Mouse (Mus musculus) G1E (cell line): ENCODE results near the gene Ercc1.

Experiments
- CTCF ChIP-seq: IDR thresholded peaks from 2 replicates; pipeline ENCODE4 v1.5.1; 2012; ENCODE audit warnings: low read depth, low read length, inconsistent platforms, mixed read lengths
- POLR2AphosphoS5 ChIP-seq: IDR thresholded peaks from 2 replicates; pipeline ENCODE4 v1.6.1; 2012; ENCODE audit warnings: low read depth, low read length, inconsistent platforms; ENCODE audit not compliant: insufficient replicate concordance
- TAL1 ChIP-seq: conservative IDR thresholded peaks from 2 replicates; pipeline ENCODE4 v1.6.1; 2012; ENCODE audit warnings: low read depth, low read length, inconsistent platforms, mixed read lengths

- no peak for TF ChIP-seq TAL1
- no peak for TF ChIP-seq CTCF
- TF ChIP-seq POLR2AphosphoS5 = no peak
These were observed 17.4 kb upstream of the Ercc1 start for GRCm38 (mm10) chr7:19327128-19327527.
